Mouse (Mus musculus) CH12.LX (cell line): Measurements from ENCODE around the gene Meiob. TPM values are rescaled to one million over a fixed set of nuclear protein-coding genes. Genes with fewer than 3 reads are reported as not detected.

Experiments
- DNase-seq: peaks from one replicate; pipeline ENCODE4 v3.0.0-alpha.2; 2013; ENCODE audit errors: extremely low read depth
- H3K27ac ChIP-seq: 2 replicates; pipeline ENCODE4 v1.5.1; 2012; ENCODE audit warnings: low read depth, mild to moderate bottlenecking, control low read depth, moderate library complexity; ENCODE audit not compliant: insufficient read depth
- H3K27me3 ChIP-seq: replicated peaks from 2 replicates; pipeline ENCODE3; 2012; ENCODE audit warnings: inconsistent platforms
- H3K36me3 ChIP-seq, 2 experiments: replicated peaks in 1 of 2; 2 replicates each; pipeline versions ENCODE3 to v1.6.1; 2012; ENCODE audit warnings: inconsistent platforms in 1 of 2, low read length in 1 of 2, mild to moderate bottlenecking in 1 of 2, mixed read lengths in 1 of 2, moderate library complexity in 1 of 2; ENCODE audit not compliant: control insufficient read depth in 1 of 2, insufficient read depth in 1 of 2
- H3K4me1 ChIP-seq, 2 experiments: 2 replicates each; pipeline ENCODE4 v1.6.1; 2012; ENCODE audit warnings: inconsistent platforms in 1 of 2, moderate library complexity in 1 of 2; ENCODE audit not compliant: insufficient read depth in 2 of 2, control insufficient read depth in 1 of 2
- H3K4me2 ChIP-seq: 2 replicates; pipeline ENCODE4 v1.6.1; 2012; ENCODE audit warnings: low read depth, mild to moderate bottlenecking, control low read depth; ENCODE audit not compliant: poor library complexity, insufficient read depth, severe bottlenecking
- H3K4me3 ChIP-seq, 3 experiments: fragments of 150-350 bp in 1 of 3; sonication (generic) in 1 of 3; replicated peaks in 1 of 3; 2 replicates each; pipeline versions ENCODE3 to v1.5.1; 2011 to 2012; ENCODE audit warnings: low read depth in 2 of 3, low read length in 2 of 3, mild to moderate bottlenecking in 2 of 3, moderate library complexity in 2 of 3, control low read depth in 1 of 3, improper control_type of control experiment in 1 of 3, inconsistent platforms in 1 of 3, mixed read lengths in 1 of 3; ENCODE audit not compliant: poor library complexity in 1 of 3
- H3K79me2 ChIP-seq: replicated peaks from 2 replicates; pipeline ENCODE4 v1.6.1; 2012; ENCODE audit warnings: mild to moderate bottlenecking, moderate library complexity; ENCODE audit not compliant: control insufficient read depth, poor library complexity, insufficient read depth, severe bottlenecking; ENCODE audit errors: extremely low read depth
- H3K9ac ChIP-seq: 2 replicates; pipeline ENCODE4 v1.6.1; 2012; ENCODE audit warnings: low read depth, mild to moderate bottlenecking, control low read depth, moderate library complexity; ENCODE audit not compliant: insufficient read depth
- H3K9me3 ChIP-seq: replicated peaks from 2 replicates; pipeline ENCODE3; 2012; ENCODE audit warnings: low read length, inconsistent platforms, mixed read lengths
- CHD1 ChIP-seq: IDR thresholded peaks from 2 replicates; pipeline ENCODE4 v1.6.1; 2012; ENCODE audit warnings: low read depth, low read length, improper control_type of control experiment, inconsistent platforms
- CTCF ChIP-seq, 2 experiments: IDR thresholded peaks in 1 of 2; conservative IDR thresholded peaks in 1 of 2; 2 replicates each; pipeline ENCODE4 v1.5.1; 2011 to 2012; ENCODE audit warnings: low read depth in 2 of 2, low read length in 2 of 2, improper control_type of control experiment in 1 of 2, inconsistent platforms in 1 of 2, mild to moderate bottlenecking in 1 of 2, moderate library complexity in 1 of 2
- ELF1 ChIP-seq: IDR thresholded peaks from 2 replicates; pipeline ENCODE4 v1.6.1; 2014; ENCODE audit warnings: low read depth, mild to moderate bottlenecking, inconsistent platforms, low read length, improper control_type of control experiment
- EP300 ChIP-seq: IDR thresholded peaks from 2 replicates; pipeline ENCODE4 v1.6.1; 2011; ENCODE audit warnings: low read length, improper control_type of control experiment
- ETS1 ChIP-seq: conservative IDR thresholded peaks from 2 replicates; pipeline ENCODE4 v1.6.1; 2012; ENCODE audit warnings: low read depth, mild to moderate bottlenecking, inconsistent platforms, low read length, improper control_type of control experiment, moderate library complexity
- IRF4 ChIP-seq: IDR thresholded peaks from 2 replicates; pipeline ENCODE4 v1.6.1; 2014; ENCODE audit warnings: low read depth, mild to moderate bottlenecking, inconsistent platforms, low read length, improper control_type of control experiment
- JUN ChIP-seq: IDR thresholded peaks from 2 replicates; pipeline ENCODE4 v1.6.1; 2011; ENCODE audit warnings: low read depth, mild to moderate bottlenecking, low read length, improper control_type of control experiment, moderate library complexity; ENCODE audit not compliant: insufficient read depth
- MEF2A ChIP-seq: IDR thresholded peaks from 2 replicates; pipeline ENCODE4 v1.6.1; 2014; ENCODE audit warnings: low read depth, mild to moderate bottlenecking, inconsistent platforms, low read length, improper control_type of control experiment, borderline replicate concordance
- MYC ChIP-seq: IDR thresholded peaks from 2 replicates; pipeline ENCODE4 v1.6.1; 2011; ENCODE audit warnings: low read depth, mild to moderate bottlenecking, improper control_type of control experiment, low read length
- NELFE ChIP-seq: IDR thresholded peaks from 2 replicates; pipeline ENCODE4 v1.6.1; 2011; ENCODE audit warnings: low read depth, low read length, improper control_type of control experiment
- PAX5 ChIP-seq: IDR thresholded peaks from 2 replicates; pipeline ENCODE4 v1.6.1; 2012; ENCODE audit warnings: low read length, inconsistent platforms, mixed read lengths
- RAD21 ChIP-seq: IDR thresholded peaks from 2 replicates; pipeline ENCODE4 v1.6.1; 2011; ENCODE audit warnings: low read depth, mild to moderate bottlenecking, low read length, improper control_type of control experiment, moderate library complexity
- RCOR1 ChIP-seq: conservative IDR thresholded peaks from 2 replicates; pipeline ENCODE4 v1.6.1; 2012; ENCODE audit warnings: low read depth, mild to moderate bottlenecking, inconsistent platforms, low read length, improper control_type of control experiment
- SMC3 ChIP-seq: IDR thresholded peaks from 2 replicates; pipeline ENCODE4 v1.6.1; 2011; ENCODE audit warnings: low read depth, low read length, improper control_type of control experiment
- TBP ChIP-seq: conservative IDR thresholded peaks from 2 replicates; pipeline ENCODE4 v1.6.1; 2011; ENCODE audit warnings: low read depth, low read length, improper control_type of control experiment
- ZC3H11A ChIP-seq: IDR thresholded peaks from 2 replicates; pipeline ENCODE4 v1.6.1; 2012; ENCODE audit warnings: low read depth, mild to moderate bottlenecking, inconsistent platforms, low read length, improper control_type of control experiment
- ZNF384 ChIP-seq: IDR thresholded peaks from 2 replicates; pipeline ENCODE4 v1.6.1; 2012; ENCODE audit warnings: low read depth, low read length, improper control_type of control experiment, inconsistent platforms
- dilution Hi-C: fragments of 300-500 bp; cut with MboI; formaldehyde crosslinking; loops from 2 replicates; pipeline ENCODE4 v1.14.3; 2020; ENCODE audit warnings: low sequenced_read_pairs; ENCODE audit not compliant: extremely low pct_unique_long_range_greater_than_20kb, extremely low pct_ligation_motif_present
- in situ Hi-C: fragments of 300-500 bp; cut with MboI; formaldehyde crosslinking; loops from 3 replicates; pipeline ENCODE4 v1.14.3; 2019; ENCODE audit warnings: low sequenced_read_pairs, low pct_ligation_motif_present, low pct_unique_long_range_greater_than_20kb, mixed read lengths
- polyA plus RNA-seq: library from polyadenylated mRNA; unstranded; fragments of >175 nt; gene quantifications from 2 replicates; pipeline ENCODE4 v1.2.1, GENCODE M21; 2012; ENCODE audit warnings: low read depth; ENCODE audit not compliant: insufficient read length
- total RNA-seq, 2 experiments: library from RNA; depleted of rRNA; stranded (reverse); fragments of 300-350 nt in 1 of 2; fragments of >200 nt in 1 of 2; gene quantifications; 2 replicates each; pipeline ENCODE4 v1.2.3; 2012 to 2014

The Meiob gene
- total and polyA plus RNA-seq, 3 experiments = 0.23 to 0.40 (median 0.30) TPM

DNA sequence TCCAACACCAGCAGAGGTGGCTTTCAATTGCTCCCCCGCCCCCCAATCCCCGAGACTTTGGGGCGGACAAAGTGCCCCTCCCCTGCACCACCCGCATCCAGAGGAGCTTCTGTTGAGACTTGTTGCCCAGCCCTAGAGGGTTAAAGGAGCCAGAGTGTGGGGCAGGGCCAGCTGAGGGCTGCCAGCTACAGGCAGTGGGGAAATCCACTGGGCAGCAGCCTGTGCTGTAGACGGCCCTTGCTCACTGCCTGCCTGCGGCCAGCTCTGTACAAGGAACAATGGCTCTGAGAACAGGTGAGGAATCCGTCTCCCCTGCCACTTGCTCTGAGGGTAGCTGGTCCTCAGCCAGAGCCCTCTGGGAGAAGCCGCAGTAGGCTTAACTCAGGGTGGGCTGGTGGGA lies 74.4 kb downstream of the Meiob start:
- Histone ChIP-seq H3K4me1 (peaks cover 16 to 57% of the 10 kb centered on the region in 2 experiments), H3K36me3 (peaks cover 21 to 51% of the 10 kb centered on the region in 2 experiments), H3K4me3 (peak overlapping the region; percentile 49 to 66 (median 62)), H3K27me3 (no peaks in the 10 kb centered on the region), H3K79me2 (no peaks in the 10 kb centered on the region), H3K9me3 (no peaks in the 10 kb centered on the region), H3K9ac (peak overlapping the region; percentile 62), H3K4me2 (peak overlapping the region; percentile 55), H3K27ac (no peak overlapping the region)
- in situ Hi-C loops (no loop called here), dilution Hi-C loops (no loop called here)
- TF ChIP-seq RCOR1 (no peak), MYC (no peak), IRF4 (no peak), CHD1 (no peak), TBP (no peak), EP300 (no peak), MEF2A (no peak), ZNF384 (no peak), ETS1 (no peak), ELF1 (no peak), JUN (no peak), CTCF (conservative IDR thresholded peaks at IDR 0.05 in 1 of 2, IDR thresholded peaks at IDR 0.05 in 1 of 2; ENCODE audit: low read depth in 2 of 2, low read length in 2 of 2) (no peak), ZC3H11A (no peak), PAX5 (no peak), NELFE (no peak)
- no peak for DNase-seq

DNA sequence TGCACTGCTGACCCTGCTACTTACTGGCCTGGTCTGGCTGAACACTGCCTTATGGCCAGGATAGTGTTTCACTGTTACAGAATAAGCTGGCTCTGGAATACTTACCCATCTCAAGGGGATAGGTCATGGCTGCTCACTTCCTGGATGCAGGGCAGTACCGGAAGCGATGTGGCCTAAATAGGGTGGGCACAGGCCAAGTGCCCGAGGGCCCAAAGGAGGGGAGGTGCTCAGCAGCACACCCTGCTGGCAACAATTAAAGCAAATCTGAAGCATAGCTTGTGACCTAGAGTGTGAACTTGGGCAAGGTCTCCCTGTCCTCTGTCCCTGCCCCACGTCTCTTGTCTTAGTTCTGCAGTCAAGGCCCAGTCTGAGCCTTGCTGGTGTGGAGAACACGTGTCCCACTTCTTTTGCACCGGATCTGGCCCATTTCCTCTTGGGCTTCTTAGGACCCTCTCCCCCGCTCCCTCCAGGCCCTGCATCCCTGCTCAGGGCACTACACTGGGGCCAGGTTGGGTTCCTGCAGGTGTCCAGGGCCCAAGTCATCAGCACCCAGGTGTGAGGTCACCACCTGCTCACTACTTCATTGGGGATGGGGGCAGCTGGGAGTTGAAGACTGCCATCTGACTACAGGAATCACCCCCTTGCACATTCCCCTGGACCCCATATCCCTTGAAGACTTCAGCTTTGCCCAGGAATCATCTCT lies 77.8 kb downstream of the Meiob start:
- Histone ChIP-seq H3K4me3 (no peak overlapping the region), H3K36me3 (peaks cover 36 to 60% of the 10 kb centered on the region in 2 experiments), H3K9ac (no peak overlapping the region), H3K79me2 (peaks cover 12% of the 10 kb centered on the region), H3K27me3 (no peaks in the 10 kb centered on the region), H3K27ac (no peak overlapping the region), H3K4me2 (no peak overlapping the region), H3K4me1 (peaks cover 22 to 48% of the 10 kb centered on the region in 2 experiments), H3K9me3 (no peaks in the 10 kb centered on the region)
- dilution Hi-C loops (no loop called here), in situ Hi-C loops (no loop called here)
- peak; percentile 56 for DNase-seq
- TF ChIP-seq IRF4 (no peak), CHD1 (no peak), ELF1 (peak; percentile 77), ZC3H11A (no peak), CTCF (conservative IDR thresholded peaks at IDR 0.05 in 1 of 2, IDR thresholded peaks at IDR 0.05 in 1 of 2; ENCODE audit: low read depth in 2 of 2, low read length in 2 of 2) (peak; percentile 37 to 70; a peak in 3 of 4 replicates), SMC3 (peak; percentile 84), RAD21 (peak; percentile 52)
